Mouse (Mus musculus) layer of hippocampus, postnatal 14 days (tissue): ENCODE results near the gene Zc3h12a. TPM values are rescaled to one million over a fixed set of nuclear protein-coding genes. Genes with fewer than 3 reads are reported as not detected.

ENCODE experiments used
- DNase-seq, 2 experiments: peaks; one replicate each; pipeline ENCODE4 v3.0.0; 2021 to 2022; ENCODE audit warnings: low spot score in 2 of 2, mixed read lengths in 1 of 2
- total RNA-seq, 2 experiments: library from RNA; stranded (reverse); gene quantifications; 2 replicates each; pipeline ENCODE4 v1.2.3; 2021

Gene Zc3h12a
- total RNA-seq, 2 experiments from 2014 or later = 1.2 to 1.9 TPM

- DNase-seq = no peak
These were observed 20.3 kb upstream of the Zc3h12a start for GRCm38 (mm10) chr4:125147970-125148369.

- no peak for DNase-seq
These were observed 17.6 kb upstream of the Zc3h12a start for GRCm38 (mm10) chr4:125145213-125145612.

GRCm38 (mm10) chr4:125144627-125145026 is 17.0 kb upstream of the Zc3h12a start:
- DNase-seq = peak; percentile 39 to 62

GRCm38 (mm10) chr4:125144211-125144610 is 16.6 kb upstream of the Zc3h12a start:
- DNase-seq = no peak

GRCm38 (mm10) chr4:125138321-125138720 is 10.7 kb upstream of the Zc3h12a start:
- no peak for DNase-seq

GRCm38 (mm10) chr4:125136303-125136888 is 8.8 kb upstream of the Zc3h12a start:
- DNase-seq = no peak

GRCm38 (mm10) chr4:125135076-125135855 is 7.6 kb upstream of the Zc3h12a start:
- no peak for DNase-seq

- no peak for DNase-seq
These were observed 7.0 kb upstream of the Zc3h12a start for GRCm38 (mm10) chr4:125134631-125135030.

- no peak for DNase-seq
These were observed 6.6 kb upstream of the Zc3h12a start for GRCm38 (mm10) chr4:125134192-125134591.

- peak; percentile 58 to 67 for DNase-seq
These were observed 4.8 kb upstream of the Zc3h12a start for GRCm38 (mm10) chr4:125132394-125132793.

- DNase-seq = no peak
These were observed 3.9 kb upstream of the Zc3h12a start for GRCm38 (mm10) chr4:125131493-125131892.

- no peak for DNase-seq
These were observed 879 bp downstream of the Zc3h12a start for GRCm38 (mm10) chr4:125126761-125127160.

GRCm38 (mm10) chr4:125126186-125126585 is 1.5 kb downstream of the Zc3h12a start:
- DNase-seq = no peak

- no peak for DNase-seq
These were observed 2.2 kb downstream of the Zc3h12a start for GRCm38 (mm10) chr4:125125361-125125921.

- DNase-seq = no peak
These were observed 3.0 kb downstream of the Zc3h12a start for GRCm38 (mm10) chr4:125124424-125125209.

- no peak for DNase-seq
These were observed 4.4 kb downstream of the Zc3h12a start for GRCm38 (mm10) chr4:125123279-125123671.

- DNase-seq = no peak
These were observed 5.0 kb downstream of the Zc3h12a start for GRCm38 (mm10) chr4:125122431-125123278.

- no peak for DNase-seq
These were observed 7.9 kb downstream of the Zc3h12a start for GRCm38 (mm10) chr4:125119721-125120120.

GRCm38 (mm10) chr4:125119070-125119469 is 8.6 kb downstream of the Zc3h12a start:
- DNase-seq = no peak

GRCm38 (mm10) chr4:125117902-125118320 is 9.7 kb downstream of the Zc3h12a start:
- DNase-seq = no peak

- no peak for DNase-seq
These were observed 10.7 kb downstream of the Zc3h12a start for GRCm38 (mm10) chr4:125116929-125117328.
